Mouse (Mus musculus) testis, postnatal 10 days (tissue): Measurements from ENCODE around the gene Hist1h4d.
"Not testable (repeated sequence)": the region's sequence is repeated elsewhere in the genome, so short reads cannot be mapped to it uniquely, and the experiment has no call there.

Experiments used
- DNase-seq: peaks from one replicate; pipeline ENCODE4 v3.0.0; 2021; ENCODE audit warnings: low spot score

Hist1h4d gene

GRCm38 (mm10) chr13:23573034-23573897 is 8.1 kb upstream of the Hist1h4d start:
- not testable (repeated sequence) for DNase-seq

GRCm38 (mm10) chr13:23573898-23574524 is 7.4 kb upstream of the Hist1h4d start, which contains the start of the genes Hist1h2bf and Hist1h2ad:
Gene Hist1h2bf (minus strand): TSS chr13:23574196.
Gene Hist1h2ad (plus strand): TSS chr13:23574381.
- peak; percentile 80 for DNase-seq

- DNase-seq, result not testable (repeated sequence)
Observed at GRCm38 (mm10) chr13:23574546-23575170, 6.7 kb upstream of the Hist1h4d start.

GRCm38 (mm10) chr13:23575271-23575851 is 6.0 kb upstream of the Hist1h4d start, which contains the start of gene Hist1h3d:
Gene Hist1h3d (plus strand): TSS chr13:23575763.
- no peak for DNase-seq

GRCm38 (mm10) chr13:23575864-23576313 is 5.5 kb upstream of the Hist1h4d start:
- not testable (repeated sequence) for DNase-seq

GRCm38 (mm10) chr13:23576351-23576881 is 5.0 kb upstream of the Hist1h4d start:
- no peak for DNase-seq

- no peak for DNase-seq
Observed at GRCm38 (mm10) chr13:23576906-23577639, 4.3 kb upstream of the Hist1h4d start.

- no peak for DNase-seq
Observed at GRCm38 (mm10) chr13:23577835-23578234, 3.6 kb upstream of the Hist1h4d start.

GRCm38 (mm10) chr13:23582219-23583056 is 1.0 kb downstream of the Hist1h4d start:
- DNase-seq, result no peak

GRCm38 (mm10) chr13:23583387-23584068 is 2.1 kb downstream of the Hist1h4d start:
- DNase-seq, result no peak

- no peak for DNase-seq
Observed at GRCm38 (mm10) chr13:23584331-23584730, 2.9 kb downstream of the Hist1h4d start.

- peak; percentile 74 for DNase-seq
Observed at GRCm38 (mm10) chr13:23585029-23585441, 3.6 kb downstream of the Hist1h4d start.

- peak; percentile 58 for DNase-seq
Observed at GRCm38 (mm10) chr13:23585442-23586098, 4.2 kb downstream of the Hist1h4d start.

- no peak for DNase-seq
Observed at GRCm38 (mm10) chr13:23586099-23586939, 4.9 kb downstream of the Hist1h4d start.

GRCm38 (mm10) chr13:23586940-23587225 is 5.5 kb downstream of the Hist1h4d start:
- DNase-seq, result no peak

GRCm38 (mm10) chr13:23591206-23591605 is 9.8 kb downstream of the Hist1h4d start:
- no peak for DNase-seq

- DNase-seq, result not testable (repeated sequence)
Observed at GRCm38 (mm10) chr13:23591886-23592285, 10.5 kb downstream of the Hist1h4d start.

- no peak for DNase-seq
Observed at GRCm38 (mm10) chr13:23592614-23593013, 11.2 kb downstream of the Hist1h4d start.
